Mouse (Mus musculus): Measurements from ENCODE around the gene Lrrc27. TPM values are rescaled to one million over a fixed set of nuclear protein-coding genes. Genes with fewer than 3 reads are reported as not detected.

Lrrc27 gene
- total and polyA plus RNA-seq, 3 experiments = 0.54 to 1.3 TPM; not detected in 1

GRCm38 (mm10) chr7:139253462-139253861 is 40.7 kb downstream of the Lrrc27 start:
- no peak for DNase-seq (ENCODE audit: low read depth, low spot score)
- 0 out of 4 replicates have a peak, but pooled peaks cover 0 to 3% of the 10 kb centered on the region in 2 experiments for H3K36me3 ChIP-seq (ENCODE audit: control insufficient read depth in 1 of 2, insufficient read depth in 2 of 2, low read length in 2 of 2)
- H3K9ac ChIP-seq (ENCODE audit: control insufficient read depth, low read depth, low read length, poor library complexity, severe bottlenecking) = no peak overlapping the region
- TF ChIP-seq MAFK (IDR thresholded peaks at IDR 0.05; ENCODE audit: borderline replicate concordance, low read depth, low read length) = no peak
- no peak for TF ChIP-seq ZMIZ1 (IDR thresholded peaks at IDR 0.05; ENCODE audit: low read depth, low read length)
- TF ChIP-seq HCFC1 (IDR thresholded peaks at IDR 0.05; ENCODE audit: low read depth, low read length) = no peak
- TF ChIP-seq MEF2A (IDR thresholded peaks at IDR 0.05; ENCODE audit: extremely low read depth, insufficient replicate concordance, low read depth, low read length, poor library complexity, severe bottlenecking) = no peak
- no peak for TF ChIP-seq ETS1 (IDR thresholded peaks at IDR 0.05; ENCODE audit: low read depth, low read length)
- no peak for TF ChIP-seq SMC3 (IDR thresholded peaks at IDR 0.05; ENCODE audit: low read depth, low read length)
- no peak for TF ChIP-seq MAX (IDR thresholded peaks at IDR 0.05; ENCODE audit: low read length)
- no peak for TF ChIP-seq CHD1 (IDR thresholded peaks at IDR 0.05; ENCODE audit: low read depth, low read length)
- TF ChIP-seq KAT2A (conservative IDR thresholded peaks at IDR 0.05; ENCODE audit: low read depth, low read length) = no peak
- TF ChIP-seq JUND (IDR thresholded peaks at IDR 0.05; ENCODE audit: low read depth, low read length) = no peak
- no peak for TF ChIP-seq ZC3H11A (IDR thresholded peaks at IDR 0.05; ENCODE audit: low read depth, low read length)
- TF ChIP-seq GABPA (IDR thresholded peaks at IDR 0.05; ENCODE audit: low read depth, low read length) = no peak
- peaks cover 4 to 17% of the 10 kb centered on the region in 2 experiments for H3K4me1 ChIP-seq (ENCODE audit: control insufficient read depth in 1 of 2, insufficient read depth in 2 of 2, low read length in 2 of 2)
- H3K79me2 ChIP-seq (ENCODE audit: control insufficient read depth, insufficient read depth, low read length, poor library complexity) = peaks cover 3% of the 10 kb centered on the region; the same call in 1 of the 2 replicates
- H3K9me3 ChIP-seq (replicated peaks; ENCODE audit: insufficient read depth, low read length) = no peaks in the 10 kb centered on the region
- no peak overlapping the region for H3K27ac ChIP-seq (ENCODE audit: control insufficient read depth, low read depth, low read length)
- no peaks in the 10 kb centered on the region for H3K27me3 ChIP-seq (ENCODE audit: control insufficient read depth in 1 of 2, insufficient read depth in 2 of 2, low read length in 2 of 2)
- no peak overlapping the region for H3K4me3 ChIP-seq (ENCODE audit: control insufficient read depth in 1 of 2, insufficient read depth in 1 of 2, low read depth in 2 of 2, low read length in 2 of 2)

- H3K27me3 ChIP-seq (ENCODE audit: control insufficient read depth in 1 of 2, insufficient read depth in 2 of 2, low read length in 2 of 2) = no peaks in the 10 kb centered on the region
- H3K79me2 ChIP-seq (ENCODE audit: control insufficient read depth, insufficient read depth, low read length, poor library complexity) = no peaks in the 10 kb centered on the region
- DNase-seq (ENCODE audit: low read depth, low spot score) = no peak
- H3K36me3 ChIP-seq (ENCODE audit: control insufficient read depth in 1 of 2, insufficient read depth in 2 of 2, low read length in 2 of 2) = no peaks in the 10 kb centered on the region
- TF ChIP-seq MYB (IDR thresholded peaks at IDR 0.05; ENCODE audit: low read depth, low read length) = no peak
- no peak for TF ChIP-seq ELF1 (IDR thresholded peaks at IDR 0.05; ENCODE audit: low read depth, low read length)
- TF ChIP-seq HCFC1 (IDR thresholded peaks at IDR 0.05; ENCODE audit: low read depth, low read length) = no peak
- no peak for TF ChIP-seq TAL1 (IDR thresholded peaks at IDR 0.05; ENCODE audit: low read length)
- no peak for TF ChIP-seq ZC3H11A (IDR thresholded peaks at IDR 0.05; ENCODE audit: low read depth, low read length)
- no peak for TF ChIP-seq GABPA (IDR thresholded peaks at IDR 0.05; ENCODE audit: low read depth, low read length)
- TF ChIP-seq BHLHE40 (IDR thresholded peaks at IDR 0.05; ENCODE audit: borderline replicate concordance, low read depth, low read length) = no peak
- TF ChIP-seq ZNF384 (IDR thresholded peaks at IDR 0.05; ENCODE audit: low read depth, low read length) = no peak
- no peak for TF ChIP-seq JUND (IDR thresholded peaks at IDR 0.05; ENCODE audit: low read depth, low read length)
- TF ChIP-seq CHD1 (IDR thresholded peaks at IDR 0.05; ENCODE audit: low read depth, low read length) = no peak
- TF ChIP-seq USF2 (IDR thresholded peaks at IDR 0.05; ENCODE audit: borderline replicate concordance in 1 of 2, insufficient read depth in 1 of 2, low read depth in 1 of 2, low read length in 2 of 2) = no peak
- TF ChIP-seq USF1 (IDR thresholded peaks at IDR 0.05; ENCODE audit: low read depth, low read length) = no peak
- no peak for TF ChIP-seq ZMIZ1 (IDR thresholded peaks at IDR 0.05; ENCODE audit: low read depth, low read length)
- H3K4me1 ChIP-seq (ENCODE audit: control insufficient read depth in 1 of 2, insufficient read depth in 2 of 2, low read length in 2 of 2) = peaks cover 0 to 9% of the 10 kb centered on the region in 2 experiments; a peak in 3 of 4 replicates
- H3K9me3 ChIP-seq (replicated peaks; ENCODE audit: insufficient read depth, low read length) = no peaks in the 10 kb centered on the region
- no peak overlapping the region for H3K4me3 ChIP-seq (ENCODE audit: control insufficient read depth in 1 of 2, insufficient read depth in 1 of 2, low read depth in 2 of 2, low read length in 2 of 2)
- H3K9ac ChIP-seq (ENCODE audit: control insufficient read depth, low read depth, low read length, poor library complexity, severe bottlenecking) = no peak overlapping the region
- H3K27ac ChIP-seq (ENCODE audit: control insufficient read depth, low read depth, low read length) = no peak overlapping the region
These were observed 41.8 kb downstream of the Lrrc27 start for GRCm38 (mm10) chr7:139254626-139255025.

Measured in MEL (cell line).